In the genomic region with DNA sequence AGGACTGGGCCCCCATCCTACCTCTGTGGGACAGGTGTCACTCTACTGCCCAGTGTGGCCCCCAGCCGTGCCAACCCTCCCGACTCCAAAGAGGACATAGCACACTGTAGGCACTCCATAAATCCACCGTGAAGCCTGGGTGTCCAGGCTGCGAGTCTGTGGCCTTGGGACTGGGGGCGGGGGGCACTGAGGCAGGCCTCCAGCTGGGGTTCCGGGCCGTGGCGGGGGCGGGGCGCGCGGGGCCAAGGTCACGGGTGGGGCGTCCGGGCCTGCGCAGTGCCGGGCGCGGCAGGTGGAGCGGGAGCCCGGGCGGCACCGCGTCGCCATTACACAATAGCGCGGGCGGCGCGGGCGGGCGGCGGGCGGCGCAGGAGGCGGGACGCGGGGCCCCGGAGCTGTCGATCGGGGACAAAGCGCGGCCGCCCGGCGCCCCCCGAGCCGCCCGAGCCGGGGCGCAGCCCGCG, we compare ENCODE assay signal across 8 mouse cellular contexts. TPM values are rescaled to one million over a fixed set of nuclear protein-coding genes. Genes with fewer than 3 reads are reported as not detected.
DNase-seq lines count a peak whose midpoint lies in the region; ATAC-seq and TF ChIP-seq lines count a peak whose summit lies in the region.

A gene (plus strand): TSS at position 326 of the 464 bp plus-strand sequence.

- peak within 1 kb of the TSS; percentile 92 for H3K4me2 ChIP-seq in hindbrain, embryonic 11.5 days (replicated peaks; ENCODE audit: low read depth, low read length)

- H3K9me3 ChIP-seq in hindbrain, embryonic 11.5 days (ENCODE audit: control insufficient read depth, low read length): no peaks in the 10 kb centered on the region

- H3K36me3 ChIP-seq in hindbrain, embryonic 11.5 days (ENCODE audit: control insufficient read depth, insufficient read depth, low read length): no peaks in the 10 kb centered on the region

- H3K4me1 ChIP-seq in cerebellum, adult 2 months (ENCODE audit: control insufficient read depth, insufficient read depth, low read length): peaks cover 20% of the 10 kb centered on the region; the same call in 1 of the 2 replicates
- peaks cover 18% of the 10 kb centered on the region for H3K4me1 ChIP-seq in hindbrain, embryonic 11.5 days (replicated peaks; ENCODE audit: control insufficient read depth, insufficient read depth, low read length)

- WGBS in cerebellum, adult 2 months: 0% methylated on average over 39 of the region's 53 CpGs
- WGBS in hindbrain, embryonic 11.5 days: under 1% methylated on average over 36 of the region's 53 CpGs

- H3K9ac ChIP-seq in hindbrain, embryonic 11.5 days (ENCODE audit: low read depth, low read length): peak within 1 kb of the TSS; percentile 99

- no peak for TF ChIP-seq CTCF in cerebellum, adult 2 months (IDR thresholded peaks at IDR 0.05; ENCODE audit: borderline replicate concordance, insufficient read depth, low read depth, low read length)

- no peaks in the 10 kb centered on the region for H3K27me3 ChIP-seq in cerebellum, adult 2 months (ENCODE audit: control insufficient read depth, insufficient read depth, low read length)
- no peaks in the 10 kb centered on the region for H3K27me3 ChIP-seq in hindbrain, embryonic 11.5 days (ENCODE audit: control insufficient read depth, insufficient read depth, low read length)

- H3K27ac ChIP-seq in cerebellum, adult 2 months (ENCODE audit: insufficient read depth, low read length): peak within 1 kb of the TSS; percentile 95
- peak within 1 kb of the TSS; percentile 87 for H3K27ac ChIP-seq in hindbrain, embryonic 11.5 days (ENCODE audit: low read depth, low read length)

- peak; percentile 59 for ATAC-seq in hindbrain, embryonic 11.5 days (ENCODE audit: low FRiP score)

- DNase-seq in Muller cell, postnatal 12 days (ENCODE audit: inconsistent ontology term): peak; percentile 69
- peak; percentile 88 for DNase-seq in cerebellum, adult 2 months
- DNase-seq in frontal cortex, postnatal 25 days (ENCODE audit: low spot score in 2 of 2): peak; percentile 50 to 56
- peak; percentile 63 for DNase-seq in hindbrain, embryonic 11.5 days (ENCODE audit: low spot score)
- DNase-seq in layer of hippocampus, postnatal 25 days (ENCODE audit: extremely low spot score in 1 of 2, low spot score in 1 of 2): peak; percentile 65 to 67
- DNase-seq in lung, postnatal 25 days (ENCODE audit: low spot score): peak; percentile 83
- peak; percentile 66 to 67 for DNase-seq in right cerebral cortex, adult 2 months (ENCODE audit: low spot score in 2 of 2)
- peak; percentile 69 to 83 for DNase-seq in urinary bladder, postnatal 36 days (ENCODE audit: low spot score in 2 of 2)

- H3K4me3 ChIP-seq in cerebellum, adult 2 months (replicated peaks; ENCODE audit: insufficient read depth, low read depth, low read length): peak within 1 kb of the TSS; percentile 94
- peak within 1 kb of the TSS; percentile 90 for H3K4me3 ChIP-seq in hindbrain, embryonic 11.5 days (ENCODE audit: low read depth, low read length)

- peak; percentile 47 for TF ChIP-seq POLR2A in cerebellum, adult 2 months (IDR thresholded peaks at IDR 0.05; ENCODE audit: borderline replicate concordance, insufficient read depth, low read length)

RNA-seq across cellular contexts. Expression of the gene that starts here (rescaled TPM):
- polyA plus RNA-seq in cerebellum, adult 2 months (2012; rRNA removed): 1,117 and 1,168 TPM in 2 replicates
- 264 and 280 TPM in 2 replicates for polyA plus RNA-seq in hindbrain, embryonic 11.5 days (2014; fragmentation: Nextera tagmentation; extraction: Ambion mirVana)
- 100 to 1,000 TPM; 692 to 732 TPM for total RNA-seq in layer of hippocampus, postnatal 25 days (2021)

Comparison
In these comparisons a context has a peak if more than half of its experiments do, and no peak if none do; other contexts are left out.
1. Peak in every context shown above with its lines: DNase-seq, ATAC-seq, H3K4me3 ChIP-seq and H3K27ac ChIP-seq.